Mouse (Mus musculus) ovary, adult 10 weeks (tissue): ENCODE data around the gene Cyp2j9. TPM values are rescaled to one million over a fixed set of nuclear protein-coding genes. Genes with fewer than 3 reads are reported as not detected.

Experiments used
- polyA plus RNA-seq: library from polyadenylated mRNA; stranded (reverse); fragments of 350-450 nt; fragmentation: Illumina TruSeq; extraction: RNeasy Lipid Tissue Mini Kit (QIAGEN cat#74804); gene quantifications from one replicate; pipeline ENCODE4 v1.2.3, GENCODE M21; 2014

The Cyp2j9 gene
- polyA plus RNA-seq = 18.4 TPM

GRCm38 (mm10) chr4:96590911-96591790 lies at the start of gene Cyp2j9:
Gene Cyp2j9, minus strand, starts transcription at chr4:96591578.

DNA sequence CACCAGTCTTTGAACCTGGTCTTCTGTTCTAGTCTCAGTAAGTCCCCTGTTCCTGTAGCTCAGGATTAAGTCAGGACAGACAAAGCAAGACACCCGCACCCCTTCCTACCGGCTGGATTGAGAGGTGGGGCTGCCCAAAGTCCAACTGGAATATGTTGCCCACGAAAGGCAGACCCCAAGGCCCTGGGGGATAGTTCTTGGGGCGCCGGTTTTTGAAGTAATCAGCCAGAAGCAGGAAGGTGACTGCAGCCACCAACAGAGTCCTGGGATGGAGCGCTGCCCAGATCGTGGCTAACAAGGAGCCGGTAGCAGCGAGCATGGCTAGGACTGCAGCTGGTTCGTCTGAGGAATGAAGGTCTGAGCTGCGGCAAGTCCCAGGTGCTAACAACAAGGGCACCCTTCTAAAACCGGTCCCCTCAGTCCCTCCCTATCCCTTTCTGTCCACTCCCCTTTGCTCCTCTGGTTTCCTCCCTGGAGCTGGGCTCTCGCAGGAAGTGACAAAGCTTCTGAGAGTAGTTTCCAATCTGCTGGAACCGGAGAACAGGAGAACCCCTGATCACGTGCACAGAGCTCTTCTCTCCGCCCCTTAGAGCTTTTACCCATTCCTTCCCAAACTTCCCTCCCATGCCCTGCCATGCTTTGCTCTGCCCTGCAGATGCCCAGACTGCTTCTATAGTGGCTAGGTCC lies 38.1 kb downstream of the Cyp2j9 start, which contains the start of gene Cyp2j6:
Gene Cyp2j6 (minus strand): TSS at position 529 of the 687 bp plus-strand sequence.

Other genes starting within 250 kb of the Cyp2j9 start
- gene Cyp2j11, start 242.9 kb downstream of the Cyp2j9 start, polyA plus RNA-seq = not detected
- gene Cyp2j8, start 84.2 kb downstream of the Cyp2j9 start, polyA plus RNA-seq = not detected
- 30.5 TPM for gene Cyp2j6, start 37.9 kb downstream of the Cyp2j9 start, polyA plus RNA-seq
- not detected for gene Cyp2j5, start 72.6 kb upstream of the Cyp2j9 start, polyA plus RNA-seq
- gene Gm12695, start 193.6 kb upstream of the Cyp2j9 start, polyA plus RNA-seq = 2.0 TPM